Mouse (Mus musculus): ENCODE data around the gene Usp25.

- TF ChIP-seq MAFK (IDR thresholded peaks at IDR 0.05; ENCODE audit: insufficient read depth, low read depth, low read length) = no peak
- TF ChIP-seq CHD2 (IDR thresholded peaks at IDR 0.05; ENCODE audit: low read depth, low read length) = no peak
- no peak for TF ChIP-seq ZNF384 (IDR thresholded peaks at IDR 0.05; ENCODE audit: low read depth, low read length)
Measured at GRCm38 (mm10) chr16:77020190-77020589, 6.7 kb downstream of the Usp25 start.
